Mouse (Mus musculus) stomach, postnatal 0 days (tissue): ENCODE measurements at regions not wholly inside any gene's neighbourhood (a gene's known extent, or its start where the extent isn't known, plus 50 kb on each side); places are given as distances from the start of the nearest gene placed in this dataset.

Experiments used
- CTCF ChIP-seq: IDR thresholded peaks from 2 replicates; pipeline ENCODE4 v1.5.1; 2016; ENCODE audit warnings: antibody characterized with exemption, low read depth, mild to moderate bottlenecking, moderate library complexity
- EP300 ChIP-seq: optimal IDR thresholded peaks from 2 replicates; pipeline ENCODE3; 2016; ENCODE audit warnings: antibody characterized with exemption

- peak; percentile 94 for TF ChIP-seq CTCF
- TF ChIP-seq EP300 = no peak
Measured at GRCm38 (mm10) chr10:15300199-15301085, 582.4 kb upstream of the Gje1 start.
